Mouse (Mus musculus) left cerebral cortex, postnatal 4 days (tissue): ENCODE results near the gene Fbxo10. TPM values are rescaled to one million over a fixed set of nuclear protein-coding genes. Genes with fewer than 3 reads are reported as not detected.
"Not testable (repeated sequence)": the region's sequence is repeated elsewhere in the genome, so short reads cannot be mapped to it uniquely, and the experiment has no call there.

Source experiments
- DNase-seq: peaks from one replicate; pipeline ENCODE4 v3.0.0-alpha.2; 2022
- intact Hi-C: fragments of 180-260 bp; cut with DNase I; formaldehyde crosslinking; loops from one replicate; pipeline ENCODE4 v1.15.1; 2025
- total RNA-seq, 2 experiments: library from RNA; stranded (reverse); gene quantifications; 2 replicates each; pipeline ENCODE4 v1.2.3; 2021

The Fbxo10 gene
- total RNA-seq = 10 to 100 TPM; 29.6 to 30.8 TPM

DNA sequence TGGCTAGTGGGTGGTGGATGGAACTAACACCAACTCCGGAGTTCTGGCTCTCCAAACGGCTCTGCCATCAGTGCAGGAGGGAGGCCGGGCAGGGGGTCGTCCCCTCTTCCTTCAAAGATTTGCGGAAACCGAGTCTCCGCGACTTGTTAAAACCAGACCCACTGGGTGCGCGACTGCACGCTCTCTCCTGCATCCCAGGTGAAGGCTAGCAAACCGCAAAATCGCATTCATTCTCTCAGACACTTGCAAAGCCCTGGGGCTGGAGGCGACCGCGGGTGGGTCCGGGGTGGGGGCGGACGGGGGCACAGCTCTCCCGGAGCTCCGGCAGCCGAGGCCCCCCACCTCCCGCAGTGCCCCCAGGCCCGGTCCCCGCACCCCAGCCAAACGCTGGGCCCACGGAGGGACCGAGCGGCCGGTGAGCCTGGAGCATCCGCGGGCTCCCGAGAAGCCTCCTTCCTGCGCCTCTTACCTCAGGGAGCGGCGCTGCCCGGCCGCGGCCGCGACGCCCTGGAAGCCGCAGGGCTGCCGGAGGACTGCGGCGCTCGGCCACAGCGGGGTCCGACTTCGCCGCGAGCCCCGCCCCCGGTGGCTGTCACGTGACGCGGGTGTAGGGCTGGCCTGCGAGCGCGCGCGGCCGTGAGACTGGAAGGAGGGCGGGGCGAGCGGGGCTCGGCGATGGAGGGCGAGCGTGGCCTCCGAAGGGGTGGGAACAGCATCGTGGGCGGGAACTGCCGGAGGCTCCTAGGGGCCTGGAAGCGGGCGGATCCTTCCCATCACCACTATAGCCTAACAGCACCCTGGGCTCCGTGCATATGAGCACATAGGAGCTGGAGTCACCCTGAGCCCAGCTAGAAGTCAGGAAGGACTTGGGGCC lies at the start of gene Fbxo10:
Gene Fbxo10, minus strand, starts transcription at position 584 of the 874 bp plus-strand sequence.
- DNase-seq = peak; percentile 96
- intact Hi-C loops = no loop called here

GRCm38 (mm10) chr4:45131021-45131420 lies 46.6 kb upstream of the Fbxo10 start:
- no peak for DNase-seq
- intact Hi-C loops = no loop called here

GRCm38 (mm10) chr4:45121311-45121710 lies 36.9 kb upstream of the Fbxo10 start:
- no peak for DNase-seq
- intact Hi-C loops = no loop called here

- intact Hi-C loops = no loop called here
- DNase-seq = no peak
Measured at GRCm38 (mm10) chr4:45108456-45109110, 24.2 kb upstream of the Fbxo10 start.

DNA sequence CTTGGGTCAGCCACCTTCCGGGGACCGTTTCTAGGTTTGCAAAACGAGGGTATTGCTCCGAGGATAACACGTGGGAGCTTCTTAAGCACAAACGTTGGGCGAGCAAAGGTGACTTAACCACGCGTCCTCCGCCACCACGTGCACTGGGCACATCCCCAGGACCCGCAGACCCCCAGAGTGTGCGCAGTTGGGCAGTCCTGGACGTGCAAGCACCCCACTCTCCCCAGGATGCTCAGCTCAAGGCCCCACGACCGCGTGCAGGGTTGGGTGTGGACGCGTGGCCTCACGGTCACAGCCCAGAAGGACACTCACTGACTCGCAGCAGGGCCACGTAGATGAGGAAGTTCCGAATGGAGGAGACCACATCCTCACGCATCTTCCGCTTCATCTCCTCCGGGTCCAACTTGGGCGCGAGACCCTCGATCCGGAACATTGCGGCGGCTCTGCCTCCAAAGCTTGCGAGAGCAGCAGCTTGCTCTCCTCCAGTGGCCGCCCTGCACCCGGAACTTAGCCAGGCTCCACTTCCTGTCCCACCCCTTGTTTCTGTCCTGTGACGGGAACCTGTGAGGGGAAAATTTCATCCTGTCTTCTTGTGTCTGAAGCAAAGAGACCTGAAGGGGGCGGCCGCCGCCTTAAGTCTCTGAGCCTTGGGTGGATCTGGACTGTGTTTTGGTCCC lies 23.3 kb upstream of the Fbxo10 start, which contains the start of gene Tomm5:
Gene Tomm5, minus strand, starts transcription at position 514 of the 677 bp plus-strand sequence.
- DNase-seq = peak; percentile 91
- intact Hi-C loops = loop anchor here (1.0 kb wide), 1 partner anchor 173 kb away; no protein-coding TSS in a partner anchor

DNA sequence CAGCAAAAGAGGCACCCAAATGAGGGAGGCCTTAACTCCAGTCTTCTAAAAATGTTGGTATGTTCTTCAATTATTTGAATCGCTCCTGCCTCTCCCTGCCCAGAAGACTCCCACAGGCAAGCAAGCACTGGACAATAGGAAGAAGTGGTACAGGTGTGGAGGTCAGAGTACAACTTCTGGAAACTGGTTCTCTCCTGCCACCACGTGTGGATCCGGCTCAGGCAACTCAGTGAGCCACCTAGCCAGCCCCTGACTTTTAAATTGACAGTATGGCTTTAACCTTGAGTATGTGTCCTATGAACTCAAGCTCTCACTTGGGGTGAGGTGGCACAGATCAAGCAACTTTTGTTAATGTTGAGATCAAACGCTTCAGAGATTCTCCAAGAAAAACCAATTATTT lies 22.7 kb upstream of the Fbxo10 start:
- no peak for DNase-seq
- intact Hi-C loops = loop anchor here (1.0 kb wide), 1 partner anchor 173 kb away; no protein-coding TSS in a partner anchor

DNA sequence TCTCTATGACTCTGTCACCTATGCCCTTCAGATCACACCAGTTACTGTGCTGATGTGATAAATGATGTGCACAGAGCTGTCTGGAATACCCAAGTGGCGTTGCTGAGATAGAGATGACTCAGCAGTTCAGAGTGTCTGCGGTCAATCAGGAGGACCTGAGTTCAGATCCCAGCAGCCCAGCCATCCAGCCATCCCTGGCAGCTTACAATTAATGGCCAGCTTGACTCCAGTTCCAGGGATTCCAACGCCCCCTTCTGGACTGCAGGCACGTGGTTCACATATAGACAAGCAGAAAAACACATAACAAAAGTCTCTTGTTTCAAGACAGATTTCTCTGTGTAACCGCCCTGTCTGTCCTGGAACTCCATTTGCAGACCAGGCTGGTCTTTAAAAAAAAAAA lies 22.0 kb upstream of the Fbxo10 start:
- no peak for DNase-seq
- intact Hi-C loops = no loop called here

- DNase-seq = peak; percentile 66
- intact Hi-C loops = no loop called here
Measured at GRCm38 (mm10) chr4:45097198-45097872, 12.9 kb upstream of the Fbxo10 start.

DNA sequence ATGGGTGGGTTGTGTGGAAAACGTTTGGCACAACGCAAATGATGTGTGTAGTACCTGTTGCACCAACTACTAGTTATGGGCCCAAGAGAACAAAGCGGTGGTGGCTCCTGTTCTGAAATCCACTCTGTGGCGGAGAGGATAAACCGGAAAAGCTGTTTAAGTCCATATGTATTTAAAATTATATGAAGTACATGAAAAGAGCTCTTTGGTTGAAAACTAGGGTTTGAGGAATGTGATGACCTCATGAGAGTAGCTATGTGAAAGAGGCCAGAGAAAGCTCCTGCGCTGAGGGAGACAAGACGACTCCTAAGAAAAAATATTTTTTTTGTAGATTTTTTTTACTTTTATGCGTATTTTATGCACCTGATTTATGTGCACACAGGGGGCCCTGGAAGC lies 489 bp upstream of the Fbxo10 start:
- intact Hi-C loops = no loop called here
- no peak for DNase-seq

DNA sequence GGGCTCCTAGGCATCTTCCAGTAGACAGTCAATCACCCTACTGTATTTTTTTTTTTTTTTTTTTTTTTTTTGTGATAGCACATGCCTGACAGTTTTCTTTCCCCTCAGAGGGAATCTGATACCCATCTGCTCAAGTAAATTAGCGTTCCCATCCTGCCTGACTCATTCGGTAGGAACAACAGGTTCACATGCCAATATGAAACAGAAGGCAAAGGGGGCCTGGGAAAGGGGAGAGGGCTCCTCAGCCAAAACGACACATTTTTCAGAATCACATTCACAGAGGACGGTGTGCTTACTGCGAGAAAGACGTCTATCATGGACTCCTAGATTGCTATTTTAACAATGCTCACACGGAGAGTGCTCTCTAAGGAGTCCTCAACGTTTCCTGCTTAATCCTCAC lies 917 bp downstream of the Fbxo10 start:
- intact Hi-C loops = no loop called here

GRCm38 (mm10) chr4:45082951-45083350 lies 1.5 kb downstream of the Fbxo10 start:
- no peak for DNase-seq
- intact Hi-C loops = no loop called here

More for the DNA sequence above, 917 bp downstream of the Fbxo10 start:
- DNase-seq = peak; percentile 22

DNA sequence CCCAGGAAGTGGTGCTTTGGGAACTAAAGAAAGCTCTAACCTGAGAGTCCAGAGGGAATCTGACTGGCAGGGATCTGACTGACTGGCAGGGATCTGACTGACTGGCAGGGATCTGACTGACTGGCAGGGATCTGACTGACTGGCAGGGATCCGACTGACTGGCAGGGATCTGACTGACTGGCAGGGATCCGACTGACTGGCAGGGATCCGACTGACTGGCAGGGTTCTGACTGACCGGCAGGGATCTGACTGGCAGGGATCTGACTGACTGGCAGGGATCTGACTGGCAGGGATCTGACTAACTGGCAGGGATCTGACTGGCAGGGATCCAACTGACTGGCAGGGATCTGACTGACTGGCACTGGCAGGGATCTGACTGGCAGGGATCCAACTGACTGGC lies 3.4 kb downstream of the Fbxo10 start:
- intact Hi-C loops, DNase-seq: not testable (repeated sequence)

DNA sequence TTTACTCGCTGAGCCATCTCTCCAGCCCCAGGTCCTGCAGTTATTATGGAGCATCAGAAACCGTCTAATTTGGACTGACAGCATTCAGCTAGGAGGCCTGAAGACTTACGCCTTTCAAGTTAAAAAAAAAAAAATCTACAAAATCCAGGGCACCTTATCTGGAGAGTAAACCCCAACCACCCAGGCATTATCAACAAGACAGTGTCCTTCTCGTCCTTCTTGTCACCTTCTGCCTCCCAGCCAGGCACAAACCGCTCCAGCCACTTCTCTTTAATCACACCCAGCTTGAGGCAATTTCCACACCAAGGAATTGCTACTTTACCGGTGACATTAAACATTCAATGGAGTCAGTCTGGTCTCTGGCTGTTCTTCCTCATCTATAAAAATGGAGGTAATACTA lies 10.9 kb downstream of the Fbxo10 start:
- no peak for DNase-seq
- intact Hi-C loops = no loop called here

GRCm38 (mm10) chr4:45072261-45072973 lies 12.0 kb downstream of the Fbxo10 start:
- DNase-seq = no peak
- intact Hi-C loops = no loop called here

DNA sequence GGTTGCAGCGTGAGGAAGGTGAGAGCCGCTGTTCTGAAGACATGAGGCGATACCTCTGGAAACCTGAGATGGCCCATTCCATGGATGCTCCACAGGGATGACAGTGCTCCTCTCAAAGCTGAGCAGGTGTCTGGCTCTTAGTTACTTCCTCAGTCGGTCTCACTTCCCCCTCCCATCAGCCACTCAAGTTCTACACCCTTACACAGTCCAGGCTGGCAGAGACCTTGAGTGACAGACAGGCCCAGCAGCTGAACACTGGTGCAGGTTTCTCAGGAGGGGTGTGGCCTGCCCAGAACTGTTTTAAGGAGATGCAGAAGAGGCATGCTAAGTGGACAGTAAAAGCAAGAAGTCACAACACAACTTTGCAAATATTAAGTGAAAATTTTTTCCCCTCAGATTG lies 16.7 kb downstream of the Fbxo10 start:
- DNase-seq = no peak
- intact Hi-C loops = no loop called here

- intact Hi-C loops = no loop called here
- no peak for DNase-seq
Measured at GRCm38 (mm10) chr4:45066036-45066730, 18.2 kb downstream of the Fbxo10 start.

DNA sequence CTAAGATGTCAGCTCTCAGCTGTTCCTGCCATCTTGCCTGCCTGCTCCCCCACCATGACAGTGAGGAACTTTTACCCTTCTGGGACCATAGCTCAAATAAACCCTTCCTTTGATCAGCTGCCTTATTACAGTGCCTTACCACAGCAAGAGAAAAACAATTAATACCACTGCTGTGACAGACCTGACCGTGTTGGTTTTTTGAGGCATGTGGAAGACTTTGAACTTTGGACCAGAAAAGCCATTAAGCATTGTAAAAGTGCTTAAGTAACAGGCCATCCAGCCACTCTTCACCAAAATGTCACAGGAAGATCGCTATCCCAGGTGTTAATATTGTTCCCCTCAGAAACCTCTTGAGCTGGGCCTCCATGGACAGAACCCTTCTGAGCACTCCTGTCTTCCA lies 19.8 kb downstream of the Fbxo10 start:
- intact Hi-C loops = no loop called here
- DNase-seq = no peak

GRCm38 (mm10) chr4:45063836-45064235 lies 20.6 kb downstream of the Fbxo10 start:
- DNase-seq = not testable (repeated sequence)

GRCm38 (mm10) chr4:45055451-45055850 lies 29.0 kb downstream of the Fbxo10 start:
- DNase-seq = peak; percentile 21
- intact Hi-C loops = no loop called here

More at GRCm38 (mm10) chr4:45063836-45064235, 20.6 kb downstream of the Fbxo10 start:
- intact Hi-C loops = not testable (repeated sequence)
